Mouse (Mus musculus): Measurements from ENCODE around the gene Mtmr14. TPM values are rescaled to one million over a fixed set of nuclear protein-coding genes. Genes with fewer than 3 reads are reported as not detected.

Mtmr14 gene
- polyA plus RNA-seq, 1 experiment = 82.9 TPM

DNA sequence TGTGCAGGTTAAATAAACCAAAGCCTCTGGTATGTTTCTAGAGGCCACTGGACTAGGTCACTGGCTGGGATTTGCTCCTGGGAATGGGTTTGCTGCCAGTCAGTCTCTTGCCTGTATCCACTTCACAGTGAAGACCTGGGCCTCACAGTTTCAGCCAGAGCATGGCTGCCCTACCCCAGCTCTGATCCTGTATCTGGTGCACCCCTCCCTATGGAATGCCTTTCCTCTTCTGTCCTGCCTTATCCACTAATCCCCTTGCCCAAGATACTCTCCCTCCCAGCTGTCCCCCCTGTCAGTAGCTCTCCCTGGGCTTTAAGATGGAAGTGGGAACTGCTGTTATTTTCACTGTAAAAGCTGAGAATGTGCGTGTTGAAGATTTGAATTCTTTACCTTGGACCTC is 30.3 kb downstream of the Mtmr14 start:
- 97% methylated on average over 1 of the region's 1 CpGs for WGBS
- no peaks in the 10 kb centered on the region for H3K4me1 ChIP-seq (replicated peaks; ENCODE audit: control insufficient read depth, insufficient read depth, low read length)
- H3K27ac ChIP-seq (ENCODE audit: control insufficient read depth, insufficient read depth, low read length) = no peak overlapping the region
- peaks cover 76% of the 10 kb centered on the region for H3K36me3 ChIP-seq (ENCODE audit: control insufficient read depth, insufficient read depth, low read length)
- no peak overlapping the region for H3K4me3 ChIP-seq (ENCODE audit: control insufficient read depth, insufficient read depth, low read length)
- no peak for DNase-seq
- TF ChIP-seq CTCF (IDR thresholded peaks at IDR 0.05; ENCODE audit: borderline replicate concordance, control insufficient read depth, extremely low read depth, insufficient read depth, low read length, poor library complexity) (no peak), POLR2A (IDR thresholded peaks at IDR 0.05; ENCODE audit: control insufficient read depth, extremely low read depth, insufficient read depth, low read length, poor library complexity) (no peak)
- no peaks in the 10 kb centered on the region for H3K27me3 ChIP-seq (ENCODE audit: control insufficient read depth, insufficient read depth, low read length)

- Histone ChIP-seq H3K27ac (ENCODE audit: control insufficient read depth, insufficient read depth, low read length) (no peak overlapping the region), H3K27me3 (ENCODE audit: control insufficient read depth, insufficient read depth, low read length) (no peaks in the 10 kb centered on the region), H3K36me3 (ENCODE audit: control insufficient read depth, insufficient read depth, low read length) (peaks cover 59% of the 10 kb centered on the region), H3K4me3 (ENCODE audit: control insufficient read depth, insufficient read depth, low read length) (no peak overlapping the region), H3K4me1 (replicated peaks; ENCODE audit: control insufficient read depth, insufficient read depth, low read length) (no peaks in the 10 kb centered on the region)
- DNase-seq = no peak
- no peak for TF ChIP-seq CTCF (IDR thresholded peaks at IDR 0.05; ENCODE audit: borderline replicate concordance, control insufficient read depth, extremely low read depth, insufficient read depth, low read length, poor library complexity)
- no peak for TF ChIP-seq POLR2A (IDR thresholded peaks at IDR 0.05; ENCODE audit: control insufficient read depth, extremely low read depth, insufficient read depth, low read length, poor library complexity)
- 95% methylated on average over 3 of the region's 3 CpGs for WGBS
These were observed 34.7 kb downstream of the Mtmr14 start for GRCm38 (mm10) chr6:113272365-113272764.

- Histone ChIP-seq H3K4me1 (replicated peaks; ENCODE audit: control insufficient read depth, insufficient read depth, low read length) (no peaks in the 10 kb centered on the region), H3K4me3 (ENCODE audit: control insufficient read depth, insufficient read depth, low read length) (no peak overlapping the region), H3K36me3 (ENCODE audit: control insufficient read depth, insufficient read depth, low read length) (peaks cover 28% of the 10 kb centered on the region), H3K27ac (ENCODE audit: control insufficient read depth, insufficient read depth, low read length) (no peak overlapping the region), H3K27me3 (ENCODE audit: control insufficient read depth, insufficient read depth, low read length) (no peaks in the 10 kb centered on the region)
- WGBS = 92% methylated on average over 4 of the region's 4 CpGs
- DNase-seq = no peak
- TF ChIP-seq POLR2A (IDR thresholded peaks at IDR 0.05; ENCODE audit: control insufficient read depth, extremely low read depth, insufficient read depth, low read length, poor library complexity) (no peak), CTCF (IDR thresholded peaks at IDR 0.05; ENCODE audit: borderline replicate concordance, control insufficient read depth, extremely low read depth, insufficient read depth, low read length, poor library complexity) (no peak)
These were observed 39.2 kb downstream of the Mtmr14 start for GRCm38 (mm10) chr6:113276846-113277245.

GRCm38 (mm10) chr6:113281676-113282075 is 44.0 kb downstream of the Mtmr14 start:
- no peaks in the 10 kb centered on the region for H3K4me1 ChIP-seq (replicated peaks; ENCODE audit: control insufficient read depth, insufficient read depth, low read length)
- H3K27me3 ChIP-seq (ENCODE audit: control insufficient read depth, insufficient read depth, low read length) = no peaks in the 10 kb centered on the region; the same call in 1 of the 2 replicates
- TF ChIP-seq CTCF (IDR thresholded peaks at IDR 0.05; ENCODE audit: borderline replicate concordance, control insufficient read depth, extremely low read depth, insufficient read depth, low read length, poor library complexity) (no peak), POLR2A (IDR thresholded peaks at IDR 0.05; ENCODE audit: control insufficient read depth, extremely low read depth, insufficient read depth, low read length, poor library complexity) (no peak)
- H3K27ac ChIP-seq (ENCODE audit: control insufficient read depth, insufficient read depth, low read length) = no peak overlapping the region
- no peak for DNase-seq
- peaks cover 3% of the 10 kb centered on the region; the same call in 1 of the 2 replicates for H3K36me3 ChIP-seq (ENCODE audit: control insufficient read depth, insufficient read depth, low read length)
- WGBS = 83% methylated on average over 6 of the region's 6 CpGs
- no peak overlapping the region for H3K4me3 ChIP-seq (ENCODE audit: control insufficient read depth, insufficient read depth, low read length)

DNA sequence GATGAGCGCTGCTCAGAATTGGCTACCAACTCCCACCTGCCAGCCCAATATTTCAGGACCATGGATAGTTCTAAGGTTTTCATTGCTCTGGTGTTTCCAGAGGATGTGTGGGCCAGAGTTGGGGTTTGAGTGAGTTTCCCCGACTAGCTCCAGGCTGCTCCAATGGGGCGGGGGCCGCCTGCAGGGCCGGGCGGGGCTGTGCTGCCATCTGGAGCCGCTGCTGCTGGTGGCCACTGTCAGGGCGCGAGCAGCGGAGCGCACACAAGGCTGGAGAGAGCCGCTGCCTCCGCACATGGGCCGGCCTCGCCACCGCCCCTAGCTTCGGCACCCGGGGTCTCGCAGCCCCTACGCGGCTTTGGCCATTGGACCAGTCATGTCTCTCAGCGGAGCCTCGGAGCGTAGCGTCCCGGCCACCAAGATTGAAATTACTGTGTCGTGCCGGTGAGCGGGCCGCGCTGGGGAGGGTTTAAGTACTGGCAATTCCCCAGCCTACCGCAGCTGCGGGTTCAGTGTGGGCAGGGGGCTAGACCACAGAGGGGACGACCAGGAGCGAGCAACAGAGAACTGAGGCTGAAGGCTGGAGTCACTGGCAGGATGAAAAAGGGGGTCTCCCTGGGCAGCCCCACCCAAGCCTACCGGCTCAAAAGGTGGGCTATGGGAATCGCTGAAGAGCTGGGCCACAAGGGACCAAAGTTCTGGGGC is 44.6 kb downstream of the Mtmr14 start, which contains the start of gene Cpne9:
TSS of gene Cpne9 (plus strand) at position 207 of the 702 bp plus-strand sequence.
- Histone ChIP-seq H3K36me3 (ENCODE audit: control insufficient read depth, insufficient read depth, low read length) (peaks cover 3% of the 10 kb centered on the region; the same call in 1 of the 2 replicates), H3K27me3 (ENCODE audit: control insufficient read depth, insufficient read depth, low read length) (no peaks in the 10 kb centered on the region; the same call in 1 of the 2 replicates), H3K4me3 (ENCODE audit: control insufficient read depth, insufficient read depth, low read length) (no peak within 1 kb of the TSS), H3K27ac (ENCODE audit: control insufficient read depth, insufficient read depth, low read length) (no peak within 1 kb of the TSS), H3K4me1 (replicated peaks; ENCODE audit: control insufficient read depth, insufficient read depth, low read length) (no peaks in the 10 kb centered on the region)
- TF ChIP-seq CTCF (IDR thresholded peaks at IDR 0.05; ENCODE audit: borderline replicate concordance, control insufficient read depth, extremely low read depth, insufficient read depth, low read length, poor library complexity) (0 out of 2 replicates have a peak, but pooled peaks have one; percentile 16), POLR2A (IDR thresholded peaks at IDR 0.05; ENCODE audit: control insufficient read depth, extremely low read depth, insufficient read depth, low read length, poor library complexity) (no peak)
- 11% methylated on average over 37 of the region's 37 CpGs for WGBS
- DNase-seq = no peak

GRCm38 (mm10) chr6:113282969-113283368 is 45.3 kb downstream of the Mtmr14 start:
- H3K27ac ChIP-seq (ENCODE audit: control insufficient read depth, insufficient read depth, low read length) = no peak overlapping the region
- no peaks in the 10 kb centered on the region; the same call in 1 of the 2 replicates for H3K27me3 ChIP-seq (ENCODE audit: control insufficient read depth, insufficient read depth, low read length)
- 8% methylated on average over 22 of the region's 22 CpGs for WGBS
- no peak for DNase-seq
- no peaks in the 10 kb centered on the region for H3K4me1 ChIP-seq (replicated peaks; ENCODE audit: control insufficient read depth, insufficient read depth, low read length)
- H3K36me3 ChIP-seq (ENCODE audit: control insufficient read depth, insufficient read depth, low read length) = 0 out of 2 replicates have a peak, but pooled peaks cover 3% of the 10 kb centered on the region
- TF ChIP-seq CTCF (IDR thresholded peaks at IDR 0.05; ENCODE audit: borderline replicate concordance, control insufficient read depth, extremely low read depth, insufficient read depth, low read length, poor library complexity) (no peak), POLR2A (IDR thresholded peaks at IDR 0.05; ENCODE audit: control insufficient read depth, extremely low read depth, insufficient read depth, low read length, poor library complexity) (no peak)
- H3K4me3 ChIP-seq (ENCODE audit: control insufficient read depth, insufficient read depth, low read length) = no peak overlapping the region

All from thymus, adult 2 months (tissue).